Mouse (Mus musculus) thymus, adult 2 months (tissue): ENCODE results near the gene Siglece. TPM values are rescaled to one million over a fixed set of nuclear protein-coding genes. Genes with fewer than 3 reads are reported as not detected.

ENCODE experiments used
- DNase-seq: peaks from one replicate; pipeline ENCODE4 v3.0.0; 2021
- H3K27ac ChIP-seq: fragments of 200-500 bp; 2 replicates; pipeline ENCODE4 v1.5.1; 2012; ENCODE audit warnings: low read length, control low read depth; ENCODE audit not compliant: control insufficient read depth, insufficient read depth
- H3K27me3 ChIP-seq: fragments of 200-500 bp; 2 replicates; pipeline ENCODE4 v1.6.1; 2012; ENCODE audit warnings: mild to moderate bottlenecking, low read length, moderate library complexity, mixed read lengths; ENCODE audit not compliant: control insufficient read depth, insufficient read depth
- H3K36me3 ChIP-seq: fragments of 200-500 bp; 2 replicates; pipeline ENCODE4 v1.6.1; 2012; ENCODE audit warnings: mild to moderate bottlenecking, low read length, moderate library complexity; ENCODE audit not compliant: control insufficient read depth, insufficient read depth
- H3K4me1 ChIP-seq: fragments of 200-500 bp; replicated peaks from 2 replicates; pipeline ENCODE4 v1.6.1; 2012; ENCODE audit warnings: low read length; ENCODE audit not compliant: control insufficient read depth, insufficient read depth
- H3K4me3 ChIP-seq: fragments of 200-500 bp; 2 replicates; pipeline ENCODE4 v1.5.1; 2012; ENCODE audit warnings: mild to moderate bottlenecking, low read length, control low read depth, moderate library complexity; ENCODE audit not compliant: control insufficient read depth, insufficient read depth
- CTCF ChIP-seq: fragments of 200-500 bp; IDR thresholded peaks from 2 replicates; pipeline ENCODE4 v1.5.1; 2012; ENCODE audit warnings: mild to moderate bottlenecking, control low read depth, low read length, moderate library complexity, borderline replicate concordance; ENCODE audit not compliant: control insufficient read depth, poor library complexity, insufficient read depth; ENCODE audit errors: extremely low read depth
- POLR2A ChIP-seq: fragments of 200-500 bp; IDR thresholded peaks from 2 replicates; pipeline ENCODE4 v1.6.1; 2012; ENCODE audit warnings: mild to moderate bottlenecking, low read length, control low read depth, moderate library complexity; ENCODE audit not compliant: control insufficient read depth, poor library complexity, insufficient read depth; ENCODE audit errors: extremely low read depth
- WGBS: fragments of 180-500 bp; shearing (Covaris S2); methylation state at CpG from one replicate; pipeline ENCODE4 v1.1.7; 2018; 5-methylcytosine and 5-hydroxymethylcytosine counted together
- polyA plus RNA-seq: library from polyadenylated mRNA; depleted of rRNA; stranded (reverse); fragments of >200 nt; gene quantifications from 2 replicates; pipeline ENCODE4 v1.2.3, GENCODE M21; 2012; rRNA removed

Gene Siglece
- polyA plus RNA-seq, 1 experiment: 2.8 TPM

- WGBS: 96% methylated on average over 14 of the region's 14 CpGs
- H3K4me1 ChIP-seq: no peaks in the 10 kb centered on the region
- H3K36me3 ChIP-seq: no peaks in the 10 kb centered on the region
- H3K27ac ChIP-seq: no peak overlapping the region
- DNase-seq: no peak
- TF ChIP-seq POLR2A (no peak), CTCF (no peak)
- H3K4me3 ChIP-seq: no peak overlapping the region
- no peaks in the 10 kb centered on the region for H3K27me3 ChIP-seq
These were observed 46.0 kb downstream of the Siglece start for GRCm38 (mm10) chr7:43613816-43614551.

DNA sequence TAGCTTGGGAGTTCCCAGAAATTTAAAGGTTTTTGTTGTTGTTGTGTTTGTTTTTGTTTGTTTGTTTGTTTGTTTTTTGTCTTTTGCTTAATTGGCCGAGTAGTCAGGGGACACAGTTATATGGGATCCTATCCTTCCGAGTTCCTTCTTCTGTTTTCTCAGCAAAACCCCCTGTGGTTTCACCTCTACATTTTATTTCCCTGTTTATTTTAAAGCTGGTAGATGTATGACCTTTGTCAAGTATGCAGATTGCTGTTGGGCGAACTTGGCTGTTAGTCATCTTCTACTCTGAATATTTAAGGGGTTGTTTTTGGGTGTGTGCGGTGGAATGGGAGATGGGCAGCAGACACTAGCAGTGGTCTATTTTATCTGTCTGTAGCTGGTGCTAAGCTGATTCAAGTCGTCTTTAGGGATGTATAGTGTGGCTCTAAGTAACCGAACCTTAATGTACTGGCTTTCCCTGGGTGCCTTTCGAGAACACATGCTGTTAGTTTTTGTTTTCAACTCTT is 51.6 kb downstream of the Siglece start:
- no peak for DNase-seq
- WGBS: 65% methylated on average over 7 of the region's 7 CpGs
- no peak overlapping the region for H3K4me3 ChIP-seq

DNA sequence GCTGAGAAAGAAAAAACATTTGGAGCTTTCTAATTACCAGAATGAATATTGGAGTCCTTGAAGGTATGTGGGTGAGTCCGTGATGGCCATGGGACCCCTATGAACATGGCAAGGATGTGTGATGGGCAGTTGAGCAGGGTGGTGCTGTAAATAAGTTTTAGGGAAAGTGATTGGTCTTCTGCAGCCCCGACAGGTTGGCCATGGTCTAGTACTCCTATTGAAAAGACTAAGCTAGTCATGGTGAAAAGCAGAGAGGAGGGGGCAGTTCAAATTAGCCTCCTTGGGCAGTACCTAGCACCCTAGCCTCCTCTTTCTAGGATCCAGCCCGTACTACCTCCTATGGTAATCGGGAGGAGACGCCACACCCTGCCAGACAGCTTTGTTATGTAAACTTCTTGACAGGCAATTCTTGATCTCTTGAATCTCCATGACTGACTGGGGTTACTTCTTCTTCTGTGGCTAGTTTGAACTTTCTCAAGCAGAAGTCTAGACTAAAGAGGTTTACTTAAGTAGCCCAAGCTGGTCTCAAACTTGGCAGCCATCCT is 52.1 kb downstream of the Siglece start:
- Histone ChIP-seq H3K27me3 (no peaks in the 10 kb centered on the region), H3K4me3 (no peak overlapping the region), H3K27ac (no peak overlapping the region), H3K4me1 (peaks cover 4% of the 10 kb centered on the region; the same call in 1 of the 2 replicates), H3K36me3 (no peaks in the 10 kb centered on the region)
- DNase-seq: no peak
- no peak for TF ChIP-seq CTCF
- TF ChIP-seq POLR2A: no peak
- WGBS: 43% methylated on average over 5 of the region's 5 CpGs

More for the DNA sequence above, 51.6 kb downstream of the Siglece start:
- peaks cover 4% of the 10 kb centered on the region; the same call in 1 of the 2 replicates for H3K4me1 ChIP-seq
- H3K36me3 ChIP-seq: no peaks in the 10 kb centered on the region
- TF ChIP-seq POLR2A (no peak), CTCF (no peak)
- H3K27ac ChIP-seq: no peak overlapping the region
- no peaks in the 10 kb centered on the region for H3K27me3 ChIP-seq

DNA sequence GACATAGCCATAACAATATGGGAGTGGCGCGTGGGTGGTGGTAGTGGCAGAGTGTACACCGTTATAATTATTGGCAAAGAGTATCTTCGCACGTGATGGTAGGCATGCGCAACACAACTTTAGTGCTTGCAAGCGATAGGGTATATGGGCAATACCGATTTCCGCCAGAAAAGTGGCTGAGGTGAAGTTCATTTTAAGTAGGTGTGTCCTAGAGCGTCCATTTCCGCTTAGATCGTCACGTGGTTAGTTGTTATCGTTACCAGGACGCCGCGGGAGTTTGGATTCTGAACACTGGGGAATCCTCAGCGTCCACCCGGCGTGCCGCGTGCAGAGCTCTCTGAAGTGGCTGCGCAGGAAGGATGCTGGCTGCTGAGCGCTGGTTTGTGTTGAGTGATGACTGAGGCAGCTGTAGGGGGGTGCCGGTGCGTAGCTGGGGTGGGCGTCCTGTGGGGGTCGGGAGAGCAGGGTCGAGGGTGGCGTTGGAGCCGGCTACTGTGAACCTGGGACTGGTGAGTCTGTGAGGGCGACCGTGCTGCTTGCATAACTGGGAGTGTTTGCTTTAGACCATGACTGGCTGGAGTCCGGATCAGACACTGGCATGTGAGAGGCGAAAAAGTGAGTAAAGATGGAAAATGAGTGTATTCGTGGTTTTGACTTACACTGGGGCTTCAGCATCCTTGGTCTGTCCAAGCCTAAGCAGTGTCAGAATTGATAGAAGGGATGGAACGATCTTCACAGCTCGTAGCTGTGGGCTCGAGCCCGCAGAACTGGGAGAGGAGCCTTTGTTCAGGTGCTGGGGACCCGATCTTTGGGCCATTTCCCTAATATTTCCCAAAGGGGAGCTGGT is 52.8 kb downstream of the Siglece start, which contains the start of gene Zfp819:
Zfp819 (plus strand) TSS at position 274 of the 847 bp plus-strand sequence.
- Histone ChIP-seq H3K36me3 (no peaks in the 10 kb centered on the region), H3K27ac (no peak within 1 kb of the TSS), H3K27me3 (no peaks in the 10 kb centered on the region), H3K4me3 (no peak within 1 kb of the TSS), H3K4me1 (peaks cover 4% of the 10 kb centered on the region; the same call in 1 of the 2 replicates)
- peak; percentile 29 for DNase-seq
- 21% methylated on average over 41 of the region's 41 CpGs for WGBS
- no peak for TF ChIP-seq CTCF
- no peak for TF ChIP-seq POLR2A

DNA sequence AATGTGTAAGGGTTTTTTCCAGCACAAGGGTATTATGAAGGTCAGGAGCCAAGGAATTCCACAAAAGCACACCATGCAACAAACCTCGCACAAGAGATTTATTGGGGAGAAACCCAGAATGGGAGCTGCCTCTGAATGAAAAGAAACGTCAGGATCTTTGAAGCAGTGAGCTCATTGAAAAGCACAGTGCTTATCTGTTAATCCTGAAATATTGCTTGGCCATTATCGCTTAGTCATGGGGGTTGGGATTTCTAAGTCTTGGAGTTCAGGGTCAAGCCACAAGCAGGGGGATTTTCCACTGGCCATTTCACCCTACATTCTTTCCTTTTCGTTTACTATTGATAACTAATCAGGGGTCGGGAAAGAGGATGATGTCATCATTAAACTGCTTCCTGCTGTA is 58.1 kb downstream of the Siglece start:
- H3K4me3 ChIP-seq: no peak overlapping the region
- H3K27me3 ChIP-seq: no peaks in the 10 kb centered on the region
- no peak for DNase-seq
- H3K27ac ChIP-seq: no peak overlapping the region
- WGBS: 84% methylated on average over 5 of the region's 5 CpGs
- H3K4me1 ChIP-seq: peaks cover under 1% of the 10 kb centered on the region; the same call in 1 of the 2 replicates
- TF ChIP-seq CTCF (no peak), POLR2A (no peak)
- no peaks in the 10 kb centered on the region for H3K36me3 ChIP-seq

Other genes starting within 250 kb of the Siglece start
- 0.04 TPM in 1 of 2 replicates, not detected in the other for gene Lim2, start 232.5 kb downstream of the Siglece start, polyA plus RNA-seq
- 57.9 and 69.4 TPM in 2 replicates for gene Nkg7, start 223.1 kb downstream of the Siglece start, polyA plus RNA-seq
- gene Cldnd2, start 219.4 kb downstream of the Siglece start, polyA plus RNA-seq: not detected in 2 replicates
- gene Etfb, start 216.1 kb downstream of the Siglece start, polyA plus RNA-seq: 61.4 and 79.7 TPM in 2 replicates
- gene Gm45233, start 216.0 kb downstream of the Siglece start, polyA plus RNA-seq: 0.59 and 1.8 TPM in 2 replicates
- 2.7 and 3.8 TPM in 2 replicates for gene Vsig10l, start 197.0 kb downstream of the Siglece start, polyA plus RNA-seq
- gene Iglon5, start 170.1 kb downstream of the Siglece start, polyA plus RNA-seq: 1.1 and 1.2 TPM in 2 replicates
- 0.03 TPM in 1 of 2 replicates, not detected in the other for gene 4931406B18Rik, start 154.2 kb downstream of the Siglece start, polyA plus RNA-seq
- 12.3 and 15.8 TPM in 2 replicates for gene Cd33, start 115.7 kb downstream of the Siglece start, polyA plus RNA-seq
- gene Zfp658, start 97.9 kb downstream of the Siglece start, polyA plus RNA-seq: 1.2 and 1.5 TPM in 2 replicates
- 2.4 and 2.7 TPM in 2 replicates for gene Zfp719, start 80.6 kb downstream of the Siglece start, polyA plus RNA-seq
- gene Zfp819, start 53.0 kb downstream of the Siglece start, polyA plus RNA-seq: 0.07 and 0.08 TPM in 2 replicates
- gene Ceacam18, start 25.5 kb downstream of the Siglece start, polyA plus RNA-seq: 0.85 and 1.0 TPM in 2 replicates
- 15.0 and 17.0 TPM in 2 replicates for gene Ctu1, start 11.9 kb upstream of the Siglece start, polyA plus RNA-seq
- gene Klk14, start 30.3 kb upstream of the Siglece start, polyA plus RNA-seq: 1.9 and 2.0 TPM in 2 replicates
- gene Klk13, start 52.4 kb upstream of the Siglece start, polyA plus RNA-seq: 3.6 and 4.4 TPM in 2 replicates
- 0.33 and 0.85 TPM in 2 replicates for gene Klk12, start 108.7 kb upstream of the Siglece start, polyA plus RNA-seq
- gene Klk11, start 114.4 kb upstream of the Siglece start, polyA plus RNA-seq: 0.32 and 0.81 TPM in 2 replicates
- 1.7 and 3.3 TPM in 2 replicates for gene Klk10, start 120.9 kb upstream of the Siglece start, polyA plus RNA-seq
- 0.17 and 0.51 TPM in 2 replicates for gene Klk9, start 131.7 kb upstream of the Siglece start, polyA plus RNA-seq
- 24.8 and 28.9 TPM in 2 replicates for gene Klk8, start 137.4 kb upstream of the Siglece start, polyA plus RNA-seq
- gene Klk7, start 151.1 kb upstream of the Siglece start, polyA plus RNA-seq: 0.96 and 2.1 TPM in 2 replicates
- gene Klk6, start 164.3 kb upstream of the Siglece start, polyA plus RNA-seq: 1.2 and 3.5 TPM in 2 replicates
- 0.87 and 1.8 TPM in 2 replicates for gene Klk5, start 181.8 kb upstream of the Siglece start, polyA plus RNA-seq
- gene Klk4, start 221.0 kb upstream of the Siglece start, polyA plus RNA-seq: 1.9 and 2.0 TPM in 2 replicates